Mouse (Mus musculus): ENCODE data around the gene Ccdc106. TPM values are rescaled to one million over a fixed set of nuclear protein-coding genes. Genes with fewer than 3 reads are reported as not detected.
"Not testable (repeated sequence)": the region's sequence is repeated elsewhere in the genome, so short reads cannot be mapped to it uniquely, and the experiment has no call there.

Ccdc106 gene
- total RNA-seq, 2 experiments from 2014 or later: 0.80 to 0.91 TPM

DNA sequence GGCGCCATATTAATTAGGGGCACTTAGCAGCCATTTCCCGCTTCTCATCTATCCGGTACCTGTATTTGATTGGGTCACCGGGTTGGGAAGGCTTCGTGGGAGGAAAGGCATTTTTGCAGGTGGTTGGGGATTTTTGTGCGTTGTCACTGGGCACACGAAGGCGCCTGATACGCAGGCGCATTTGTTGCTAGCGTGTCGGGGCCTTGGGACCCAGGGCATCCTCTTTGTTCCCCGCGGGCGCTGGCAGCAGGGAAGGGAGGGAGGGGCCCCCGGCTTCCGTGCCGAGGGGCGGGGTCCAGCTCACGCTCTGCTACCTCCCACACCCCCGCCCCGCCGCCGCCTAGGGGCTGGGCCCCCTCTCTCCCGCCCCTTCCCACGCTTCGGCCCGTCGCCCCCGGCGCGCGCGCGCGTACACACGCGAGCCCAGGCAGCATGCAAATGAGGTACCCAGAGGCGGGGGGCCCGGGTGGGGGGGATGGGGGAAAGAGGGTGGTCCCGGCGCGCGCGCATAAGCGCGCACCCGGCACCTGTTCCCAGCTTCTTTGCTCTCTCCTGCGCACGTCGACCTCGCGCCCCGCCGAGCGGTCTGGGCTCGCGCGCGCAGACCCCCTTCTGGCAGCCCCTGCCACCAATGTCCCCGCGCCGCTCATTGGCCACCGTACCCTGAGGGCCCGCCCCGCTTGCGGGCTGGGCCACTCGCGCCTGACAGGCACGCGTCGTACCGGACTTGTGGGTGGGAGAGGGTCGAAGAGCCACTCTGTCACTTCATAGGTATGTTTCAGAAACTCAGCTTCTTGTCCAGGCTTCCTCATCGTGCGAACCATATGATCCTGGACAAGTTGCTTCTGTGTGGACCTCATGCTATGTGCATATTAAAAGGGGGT lies 5.0 kb upstream of the Ccdc106 start, which contains the start of gene Gm44973:
Gm44973 (plus strand) TSS at position 379 of the 884 bp plus-strand sequence.
- peak; percentile 95 to 97 for DNase-seq (ENCODE audit: low spot score in 2 of 2)

DNA sequence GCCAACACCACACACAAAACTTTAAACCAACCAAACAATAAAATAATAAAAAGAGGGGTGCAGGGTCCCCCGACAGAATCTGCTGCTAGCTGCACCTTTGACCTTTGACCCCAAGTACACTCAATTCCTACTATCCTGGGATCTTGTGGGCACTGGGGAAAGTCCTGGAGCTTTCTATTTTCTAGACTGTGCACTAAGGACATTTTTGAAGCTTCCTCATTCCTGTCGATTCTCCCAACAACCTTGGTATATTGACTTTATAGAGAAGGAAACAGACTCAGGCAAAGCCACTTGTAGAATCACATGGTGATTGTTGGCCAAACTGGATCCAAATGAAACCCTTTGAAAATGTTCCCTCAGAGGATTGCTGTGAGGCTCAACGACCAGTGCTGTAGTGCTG lies 4.3 kb upstream of the Ccdc106 start:
- DNase-seq (ENCODE audit: low spot score in 2 of 2): no peak

DNA sequence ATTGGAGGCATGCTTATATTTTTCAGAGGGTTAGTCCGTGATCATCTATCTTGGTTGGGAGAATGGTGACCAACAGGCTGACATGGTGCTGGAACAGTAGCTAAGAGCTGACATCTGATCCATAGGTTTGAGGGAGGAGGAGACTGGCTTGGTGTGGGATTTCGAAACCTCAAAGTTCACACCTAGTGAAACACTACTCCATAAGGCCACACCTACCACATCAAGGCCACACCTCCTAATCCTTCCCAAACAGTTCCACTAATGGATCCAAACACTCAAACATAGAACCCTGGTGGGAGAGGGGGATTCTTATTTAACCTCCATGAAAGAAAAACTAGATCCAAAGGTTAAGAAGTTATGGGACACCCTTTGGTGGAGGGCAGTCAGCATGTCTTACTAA lies 3.4 kb upstream of the Ccdc106 start:
- no peak for DNase-seq (ENCODE audit: low spot score in 2 of 2)

DNA sequence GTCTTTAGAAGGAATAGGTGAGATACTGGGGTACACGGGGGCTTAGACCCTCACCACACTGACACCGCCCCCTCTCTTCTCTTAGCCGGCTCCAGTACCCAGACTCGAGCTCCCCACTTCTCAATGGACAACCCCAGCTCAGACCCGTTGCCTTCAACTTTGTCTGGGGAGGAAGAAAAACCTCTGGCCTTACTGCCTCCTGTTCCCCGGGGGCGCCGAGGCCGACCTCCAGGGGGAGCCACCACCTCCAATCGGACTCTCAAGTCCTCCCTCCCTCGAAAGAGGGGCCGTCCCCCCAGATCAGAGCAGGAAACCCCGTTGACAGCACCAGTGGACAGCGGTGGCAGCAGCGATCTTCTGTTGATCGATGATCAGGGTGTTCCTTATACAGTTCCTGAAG lies 3.0 kb upstream of the Ccdc106 start:
- DNase-seq (ENCODE audit: low spot score in 2 of 2): no peak

DNA sequence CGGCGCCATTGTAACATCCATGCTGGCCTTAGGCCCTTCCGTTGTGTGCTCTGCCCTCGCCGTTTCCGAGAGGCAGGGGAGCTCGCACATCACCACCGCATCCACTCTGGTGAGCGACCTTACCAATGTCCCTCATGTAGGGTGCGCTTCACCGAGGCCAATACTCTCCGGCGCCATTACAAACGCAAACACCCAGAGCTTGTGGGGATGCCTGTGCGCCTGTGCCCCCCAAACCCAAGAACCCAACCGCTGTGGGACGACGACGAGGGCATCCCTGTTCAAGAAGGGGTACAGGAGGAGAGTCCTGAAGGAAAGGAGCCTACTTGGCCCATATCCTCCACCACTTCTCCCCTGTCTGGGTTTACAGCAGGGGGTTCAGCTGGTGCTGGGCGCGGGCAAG lies 2.4 kb upstream of the Ccdc106 start:
- no peak for DNase-seq (ENCODE audit: low spot score in 2 of 2)

DNA sequence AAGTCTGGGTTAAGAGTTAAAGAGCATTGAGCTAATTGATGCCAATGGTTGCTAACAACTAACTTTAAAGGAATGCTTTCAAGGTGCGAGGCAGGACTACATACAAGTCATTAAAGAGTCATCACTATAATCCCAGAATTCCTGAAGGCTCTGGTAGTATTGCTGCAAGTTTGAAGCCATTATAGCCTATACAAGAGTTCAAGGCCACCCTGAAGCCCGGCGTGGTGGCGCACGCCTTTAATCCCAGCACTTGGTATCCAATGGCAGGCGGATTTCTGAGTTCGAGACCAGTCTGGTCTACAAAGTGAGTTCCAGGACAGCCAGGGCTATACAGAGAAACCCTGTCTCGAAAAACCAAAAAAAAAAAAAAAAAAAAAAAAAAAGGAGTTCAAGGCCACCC lies 777 bp upstream of the Ccdc106 start:
- not testable (repeated sequence) for DNase-seq (ENCODE audit: low spot score in 2 of 2)

DNA sequence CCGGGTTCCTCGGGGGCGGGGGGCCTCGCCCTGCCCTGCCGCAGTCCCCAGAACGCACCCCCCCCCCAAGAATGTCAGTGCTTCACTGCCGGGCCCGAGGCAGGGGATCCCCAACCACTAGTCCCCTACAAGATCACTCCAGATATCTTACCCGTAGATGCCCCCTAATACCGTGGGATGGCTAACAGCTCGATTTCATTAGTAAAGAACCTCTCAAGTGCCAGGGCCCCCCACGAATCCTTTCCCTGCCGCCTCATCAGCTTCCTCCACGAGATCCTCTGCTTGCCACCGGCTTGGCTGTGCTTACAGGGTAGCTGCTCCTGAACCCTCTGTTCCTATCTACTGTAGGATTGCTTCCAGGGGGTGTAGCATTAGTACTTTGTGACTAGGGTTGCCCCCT lies 332 bp downstream of the Ccdc106 start:
- DNase-seq (ENCODE audit: low spot score in 2 of 2): no peak

DNA sequence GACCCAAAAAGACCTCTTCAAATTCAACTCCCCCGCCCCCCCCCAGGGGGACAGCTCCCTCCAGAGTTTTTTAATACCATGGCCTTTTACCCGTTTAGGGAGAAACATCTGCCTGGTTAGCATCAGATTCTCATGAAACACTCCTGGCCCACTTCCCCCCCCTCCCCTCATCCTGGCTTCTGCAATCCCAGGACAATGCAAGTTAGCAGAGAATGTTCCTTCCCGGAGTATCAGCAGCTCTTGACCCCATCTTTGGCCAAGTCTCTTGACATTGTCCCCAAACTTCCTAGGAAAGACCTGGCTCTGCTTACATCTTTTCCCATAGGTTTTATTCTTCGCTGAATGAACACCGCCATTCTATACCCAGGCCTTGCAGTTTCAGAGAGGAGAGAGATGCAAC lies 844 bp downstream of the Ccdc106 start:
- DNase-seq (ENCODE audit: low spot score in 2 of 2): no peak

DNA sequence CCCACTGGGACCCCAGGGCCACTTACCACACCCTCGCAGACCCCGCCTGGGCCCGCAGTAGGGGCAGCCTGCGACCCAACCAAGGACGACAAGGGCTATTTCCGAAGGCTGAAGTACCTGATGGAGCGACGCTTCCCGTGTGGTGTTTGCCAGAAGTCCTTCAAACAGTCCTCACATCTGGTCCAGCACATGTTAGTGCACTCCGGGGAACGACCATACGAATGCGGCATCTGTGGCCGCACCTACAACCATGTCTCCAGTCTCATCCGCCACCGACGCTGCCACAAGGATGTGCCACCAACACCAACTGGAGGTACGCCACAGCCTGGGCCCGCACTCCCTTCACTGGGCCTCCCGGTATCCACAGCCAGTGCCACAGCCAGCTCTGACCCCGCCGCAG lies 9.2 kb downstream of the Ccdc106 start:
- DNase-seq (ENCODE audit: low spot score in 2 of 2): no peak

DNA sequence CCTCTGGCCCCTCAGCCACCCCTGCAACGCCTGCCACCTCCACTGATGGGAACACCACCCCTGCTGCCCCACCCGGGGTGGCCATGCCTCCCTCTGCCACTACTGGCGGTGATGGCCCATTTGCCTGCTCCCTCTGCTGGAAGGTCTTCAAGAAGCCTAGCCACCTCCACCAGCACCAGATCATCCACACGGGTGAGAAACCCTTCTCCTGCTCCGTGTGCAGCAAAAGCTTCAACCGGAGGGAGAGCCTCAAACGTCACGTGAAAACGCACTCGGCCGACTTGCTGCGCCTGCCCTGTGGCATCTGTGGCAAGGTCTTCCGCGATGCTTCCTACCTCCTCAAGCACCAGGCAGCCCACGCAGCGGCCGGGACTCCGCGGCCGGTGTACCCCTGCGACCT lies 9.6 kb downstream of the Ccdc106 start:
- no peak for DNase-seq (ENCODE audit: low spot score in 2 of 2)

DNA sequence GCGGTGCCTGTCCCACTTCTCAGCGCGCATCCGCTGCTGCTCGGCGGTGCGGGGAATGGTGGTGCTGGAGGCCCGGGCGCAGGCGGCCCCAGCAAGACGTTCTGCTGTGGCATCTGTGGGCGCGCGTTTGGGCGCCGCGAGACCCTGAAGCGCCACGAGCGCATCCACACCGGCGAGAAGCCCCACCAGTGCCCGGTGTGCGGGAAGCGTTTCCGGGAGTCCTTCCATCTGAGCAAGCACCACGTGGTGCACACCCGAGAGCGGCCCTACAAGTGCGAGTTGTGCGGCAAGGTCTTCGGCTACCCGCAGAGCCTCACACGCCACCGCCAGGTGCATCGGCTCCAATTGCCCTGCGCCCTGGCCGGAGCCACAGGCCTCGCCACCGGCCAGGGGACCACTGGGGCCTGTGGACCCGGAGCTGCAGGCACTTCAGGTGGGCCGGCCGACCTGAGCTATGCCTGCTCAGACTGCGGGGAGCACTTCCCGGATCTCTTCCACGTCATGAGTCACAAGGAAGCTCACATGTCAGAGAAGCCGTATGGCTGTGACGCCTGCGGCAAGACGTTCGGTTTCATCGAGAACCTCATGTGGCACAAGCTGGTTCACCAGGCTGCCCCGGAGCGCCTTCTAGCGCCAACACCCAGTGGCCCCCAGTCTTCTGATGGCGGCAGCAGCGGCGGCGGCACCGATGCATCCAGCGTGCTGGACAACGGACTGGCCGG lies 10.4 kb downstream of the Ccdc106 start:
- DNase-seq (ENCODE audit: low spot score in 2 of 2): no peak

DNA sequence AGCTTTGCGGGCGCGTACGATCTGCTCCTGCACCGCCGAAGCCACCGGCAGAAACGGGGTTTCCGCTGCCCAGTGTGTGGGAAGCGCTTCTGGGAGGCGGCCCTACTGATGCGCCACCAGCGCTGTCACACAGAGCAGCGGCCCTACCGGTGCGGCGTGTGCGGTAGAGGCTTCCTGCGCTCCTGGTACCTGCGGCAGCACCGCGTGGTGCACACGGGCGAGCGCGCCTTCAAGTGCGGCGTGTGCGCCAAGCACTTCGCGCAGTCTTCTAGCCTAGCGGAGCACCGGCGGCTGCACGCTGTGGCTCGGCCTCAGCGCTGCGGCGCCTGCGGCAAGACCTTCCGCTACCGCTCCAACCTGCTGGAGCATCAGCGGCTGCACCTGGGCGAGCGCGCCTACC lies 11.1 kb downstream of the Ccdc106 start:
- DNase-seq (ENCODE audit: low spot score in 2 of 2): no peak

DNA sequence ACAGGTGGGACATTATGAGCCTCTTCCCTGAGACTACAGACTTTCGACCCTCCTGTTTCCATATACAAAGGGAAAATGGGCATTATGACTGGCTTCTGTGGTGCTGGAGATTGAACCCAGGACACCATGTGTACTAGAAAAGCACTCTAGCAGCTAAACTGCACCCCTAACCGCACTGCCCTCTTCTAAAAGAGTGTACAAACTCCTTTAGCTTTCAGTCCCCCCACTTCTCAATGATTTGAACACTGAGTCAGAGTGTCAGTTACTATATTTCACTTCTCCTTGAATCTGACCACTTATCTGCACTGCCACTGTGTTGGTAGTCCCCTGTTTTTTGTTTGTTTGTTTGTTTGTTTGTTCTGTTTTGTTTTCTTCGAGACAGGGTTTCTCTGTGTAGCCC lies 13.5 kb downstream of the Ccdc106 start, which contains the start of gene 4632433K11Rik:
4632433K11Rik (plus strand) TSS at position 301 of the 400 bp plus-strand sequence.
- DNase-seq (ENCODE audit: low spot score in 2 of 2): no peak

DNA sequence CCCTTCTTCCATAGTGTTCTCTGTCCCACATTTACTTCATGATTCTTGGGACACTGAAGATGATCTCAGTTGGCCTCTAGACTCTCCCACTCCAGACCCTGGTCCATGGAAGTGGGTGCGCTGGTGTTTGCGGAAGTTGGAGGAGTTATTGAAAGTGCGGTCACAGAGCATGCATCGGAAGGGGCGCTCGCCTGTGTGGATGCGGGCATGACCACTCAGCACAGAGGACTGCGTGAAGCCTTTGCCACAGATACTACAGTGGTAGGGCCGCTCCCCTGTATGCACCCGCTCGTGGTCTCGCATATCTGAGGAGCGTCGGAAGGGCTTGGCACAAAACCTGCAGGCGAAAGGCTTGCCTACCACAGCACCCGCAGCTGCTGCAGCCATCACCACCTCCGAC lies 15.3 kb downstream of the Ccdc106 start:
- DNase-seq (ENCODE audit: low spot score in 2 of 2): no peak

DNA sequence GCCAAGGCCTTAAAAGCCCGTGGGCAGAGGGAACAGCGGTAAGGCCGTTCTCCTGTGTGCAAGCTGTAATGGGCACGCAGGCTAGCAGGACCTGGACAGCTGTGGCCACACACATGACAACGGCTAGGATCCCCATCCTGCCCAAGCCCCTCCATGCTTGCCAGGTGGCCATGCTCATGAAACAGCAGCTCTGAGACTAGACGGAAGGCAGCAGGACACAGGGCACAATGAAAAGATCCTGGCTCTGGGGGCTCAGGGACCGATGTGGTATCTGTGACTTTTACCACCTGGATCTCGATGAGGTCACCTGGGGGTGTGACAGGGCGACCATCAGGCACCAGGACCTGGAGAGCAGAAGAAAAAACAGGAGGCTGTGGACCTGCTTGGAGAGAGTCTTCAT lies 15.8 kb downstream of the Ccdc106 start:
- no peak for DNase-seq (ENCODE audit: low spot score in 2 of 2)

DNA sequence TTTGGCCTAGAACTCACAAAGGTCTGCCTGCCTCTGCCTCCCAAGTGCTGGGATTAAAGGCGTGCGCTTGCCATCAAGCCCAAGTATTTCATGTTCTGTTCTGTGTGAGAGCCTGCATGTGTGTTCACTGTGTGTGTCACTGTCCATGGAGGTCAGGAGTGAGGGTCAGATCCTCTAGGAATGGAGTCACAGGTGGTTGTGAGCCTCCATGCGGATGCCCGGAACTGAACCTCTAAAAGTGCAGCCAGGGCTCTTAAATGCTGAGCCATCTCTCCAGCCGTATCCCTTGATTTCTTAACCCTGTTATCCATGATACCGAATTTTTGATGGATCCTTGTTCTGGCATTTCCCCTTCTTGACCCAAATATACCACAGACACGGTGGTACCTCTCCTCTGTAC lies 16.7 kb downstream of the Ccdc106 start:
- no peak for DNase-seq (ENCODE audit: low spot score in 2 of 2)

DNA sequence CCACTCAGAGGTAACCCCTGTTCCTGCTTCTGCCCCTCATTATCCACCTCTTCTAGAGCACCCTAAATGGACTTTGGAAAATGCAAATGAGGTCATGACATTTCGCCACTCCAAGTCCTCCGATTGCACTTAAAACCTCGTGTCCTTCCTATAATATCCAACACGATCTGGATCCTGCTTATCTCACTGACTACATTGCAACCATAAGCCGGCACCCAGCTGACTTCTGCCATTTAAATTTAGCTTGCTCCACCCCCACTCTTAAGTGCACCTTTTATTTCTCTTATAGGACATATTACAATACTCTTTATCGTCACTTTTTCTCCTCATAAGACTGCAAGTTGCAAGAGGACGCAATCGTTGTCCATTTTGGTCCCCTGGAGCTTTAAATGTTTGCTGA lies 17.1 kb downstream of the Ccdc106 start:
- no peak for DNase-seq (ENCODE audit: low spot score in 2 of 2)

DNA sequence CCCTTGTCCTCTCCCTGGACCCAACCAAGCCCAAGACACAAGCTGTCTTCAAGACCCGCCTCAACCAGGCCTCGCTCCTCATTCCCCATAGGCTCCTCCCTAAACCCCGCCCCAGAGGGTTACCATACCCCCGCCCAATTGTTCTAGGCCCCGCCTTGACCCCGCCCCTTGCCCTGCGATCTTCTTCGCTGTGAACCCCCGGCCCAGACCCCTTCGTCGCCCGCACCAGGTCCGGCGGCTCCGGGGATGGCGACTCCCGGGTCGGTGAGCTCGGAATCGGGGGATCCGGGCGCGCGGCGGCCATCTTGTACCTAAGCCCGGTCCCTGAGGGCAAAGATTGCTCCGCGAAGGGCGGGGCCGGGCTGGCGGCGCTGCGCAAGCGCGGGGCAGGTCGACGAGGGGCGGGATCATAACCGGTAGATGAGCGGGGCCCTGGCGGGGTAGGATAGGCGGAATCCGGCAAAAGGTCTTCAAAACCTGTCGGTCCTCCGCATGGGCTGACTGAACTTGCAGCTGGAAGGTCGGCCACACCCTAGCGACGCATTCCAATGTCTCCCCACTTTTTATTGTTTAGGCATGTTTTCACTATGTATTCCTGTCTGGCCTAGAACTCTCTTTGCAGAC lies 17.9 kb downstream of the Ccdc106 start, which contains the start of gene Zfp784:
Zfp784 (minus strand) TSS at position 338 of the 624 bp plus-strand sequence.
- DNase-seq (ENCODE audit: low spot score in 2 of 2): peak; percentile 89 to 95

DNA sequence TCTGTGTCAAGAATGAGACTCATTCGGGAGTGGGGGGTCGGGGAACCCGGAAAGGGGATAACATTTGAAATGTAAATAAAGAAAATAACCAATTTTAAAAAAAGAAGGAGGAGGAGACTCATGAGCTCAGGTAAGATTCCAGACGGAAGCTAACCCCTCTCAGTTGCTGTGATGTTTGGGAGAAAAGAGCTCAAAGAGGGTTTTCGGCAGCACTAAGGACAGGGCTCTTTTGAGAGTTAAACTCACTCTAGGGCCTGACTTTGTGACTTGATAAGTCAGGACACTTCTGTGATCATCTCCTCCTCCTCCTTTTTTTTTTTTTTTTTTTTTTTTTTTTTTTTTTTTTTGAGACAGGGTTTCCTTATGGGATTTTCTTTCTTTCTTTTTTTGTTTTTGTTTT lies 18.6 kb downstream of the Ccdc106 start:
- no peak for DNase-seq (ENCODE audit: low spot score in 2 of 2)

DNA sequence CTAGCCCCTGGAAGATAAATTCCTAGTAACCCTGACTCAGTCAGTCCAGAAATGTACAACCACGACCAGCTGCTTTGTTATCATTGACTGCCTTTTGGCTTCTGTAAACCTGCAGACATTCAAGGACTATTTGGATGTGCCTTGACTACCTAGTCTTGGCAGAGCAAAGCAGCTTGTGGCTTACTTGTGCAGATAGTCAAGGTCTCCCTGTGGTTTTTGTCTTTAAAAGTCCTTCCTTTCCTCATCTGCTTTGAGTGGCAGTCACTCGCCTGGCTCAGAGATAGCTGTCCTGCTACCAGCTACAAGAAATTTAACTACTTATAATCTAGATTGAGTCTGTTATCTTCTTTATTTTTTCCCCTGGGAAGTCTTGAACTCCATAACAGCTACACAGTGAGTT lies 24.6 kb downstream of the Ccdc106 start:
- no peak for DNase-seq (ENCODE audit: low spot score in 2 of 2)

DNA sequence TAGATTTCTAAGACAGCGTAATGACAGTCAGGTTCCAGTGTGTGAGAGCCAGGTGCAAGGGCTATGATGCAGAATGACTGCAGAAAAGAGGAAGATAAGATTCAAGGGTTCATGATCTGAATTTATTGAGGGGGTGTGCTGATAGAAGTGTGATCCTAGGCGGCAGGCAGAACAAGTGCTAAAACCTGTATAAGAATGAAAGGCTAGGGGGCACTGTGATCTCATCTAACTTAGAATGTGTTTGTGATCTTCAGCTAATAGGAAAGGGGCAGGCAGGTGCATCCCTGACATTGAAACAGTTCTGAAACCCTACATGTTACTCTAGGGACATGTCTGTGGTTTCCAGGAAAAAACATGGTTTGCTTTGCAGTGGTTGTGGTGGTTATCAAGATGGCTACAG lies 25.8 kb downstream of the Ccdc106 start:
- DNase-seq (ENCODE audit: low spot score in 2 of 2): no peak

DNA sequence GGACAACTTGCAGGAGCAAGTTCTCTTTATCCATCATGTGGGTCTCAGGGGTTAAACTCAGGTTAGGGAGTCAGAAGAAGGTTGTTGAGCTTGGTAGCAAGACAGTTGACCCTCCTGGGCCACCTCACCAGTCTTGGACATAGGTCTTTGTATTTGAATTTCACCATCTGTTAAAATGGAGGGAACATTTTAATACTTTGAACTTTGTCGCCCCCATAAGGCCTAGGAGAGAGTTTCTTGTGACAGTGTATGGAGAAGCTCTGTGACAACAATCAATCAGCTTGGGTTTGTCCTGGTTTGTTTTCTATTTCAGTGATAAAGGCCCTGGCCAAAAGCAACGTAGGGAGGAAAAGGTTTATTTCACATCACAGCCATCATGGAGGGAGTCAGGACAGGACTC lies 27.0 kb downstream of the Ccdc106 start:
- DNase-seq (ENCODE audit: low spot score in 2 of 2): no peak

All from gastrocnemius, postnatal 4 days (tissue).